Mouse (Mus musculus) erythroblast, embryonic 14.5 days (primary cell): ENCODE measurements around the gene Grn.

Experiments used
- GATA1 ChIP-seq: IDR thresholded peaks from 2 replicates; pipeline ENCODE4 v1.6.1; 2012; ENCODE audit warnings: low read length, inconsistent platforms, mixed read lengths
- TAL1 ChIP-seq: IDR thresholded peaks from 3 replicates; pipeline ENCODE4 v1.6.1; 2012; ENCODE audit warnings: low read length, inconsistent platforms, mixed read lengths

- TF ChIP-seq TAL1 (no peak), GATA1 (no peak)
Measured at GRCm38 (mm10) chr11:102461764-102462163, 31.6 kb downstream of the Grn start.
